Mouse (Mus musculus): Measurements from ENCODE around the gene Slc6a9. TPM values are rescaled to one million over a fixed set of nuclear protein-coding genes. Genes with fewer than 3 reads are reported as not detected.

Gene Slc6a9
- polyA plus RNA-seq, 1 experiment from 2014 or later, result 5.9 TPM

DNA sequence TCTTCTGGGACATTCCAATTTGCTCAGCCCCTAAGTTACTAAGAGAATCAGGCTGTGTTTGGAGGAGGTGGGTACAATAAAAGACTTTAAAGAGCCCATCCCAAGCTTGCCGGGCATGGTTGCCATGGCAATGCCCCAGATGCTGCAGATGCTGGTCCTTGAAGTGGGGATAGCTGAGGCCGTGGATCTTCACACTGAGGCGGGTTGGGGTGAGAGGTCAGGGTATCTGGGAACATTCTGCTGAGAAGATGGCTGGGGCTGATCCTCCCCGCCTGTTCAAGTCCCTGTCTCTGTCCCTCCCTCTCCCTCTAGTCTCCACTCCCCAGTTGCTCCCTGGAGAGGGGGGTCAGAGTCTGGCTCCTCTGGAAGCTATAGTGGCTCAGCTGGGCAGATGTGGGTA, 20.0 kb upstream of the Slc6a9 start:
- Histone ChIP-seq H3K27ac (replicated peaks in 1 of 2; ENCODE audit: control insufficient read depth in 1 of 2, insufficient read depth in 1 of 2, low read depth in 2 of 2, low read length in 2 of 2) (no peak overlapping the region), H3K9ac (ENCODE audit: low read length) (no peak overlapping the region), H3K27me3 (ENCODE audit: control insufficient read depth, insufficient read depth, low read length) (no peaks in the 10 kb centered on the region), H3K36me3 (ENCODE audit: control insufficient read depth, insufficient read depth, low read length) (no peaks in the 10 kb centered on the region), H3K4me2 (ENCODE audit: low read length) (no peak overlapping the region), H3K4me1 (ENCODE audit: control insufficient read depth in 2 of 2, insufficient read depth in 2 of 2, low read length in 2 of 2) (peaks cover 5% of the 10 kb centered on the region in 2 experiments; a peak in 3 of 4 replicates), H3K4me3 (ENCODE audit: control insufficient read depth in 1 of 2, insufficient read depth in 1 of 2, low read depth in 1 of 2, low read length in 2 of 2) (no peak overlapping the region), H3K9me3 (ENCODE audit: control insufficient read depth, low read length) (peaks cover 8% of the 10 kb centered on the region; the same call in 1 of the 2 replicates)
- WGBS, result 63% methylated on average over 4 of the region's 4 CpGs
- no peak for ATAC-seq (ENCODE audit: insufficient number of reproducible peaks, insufficient read depth, low FRiP score, low read depth)

DNA sequence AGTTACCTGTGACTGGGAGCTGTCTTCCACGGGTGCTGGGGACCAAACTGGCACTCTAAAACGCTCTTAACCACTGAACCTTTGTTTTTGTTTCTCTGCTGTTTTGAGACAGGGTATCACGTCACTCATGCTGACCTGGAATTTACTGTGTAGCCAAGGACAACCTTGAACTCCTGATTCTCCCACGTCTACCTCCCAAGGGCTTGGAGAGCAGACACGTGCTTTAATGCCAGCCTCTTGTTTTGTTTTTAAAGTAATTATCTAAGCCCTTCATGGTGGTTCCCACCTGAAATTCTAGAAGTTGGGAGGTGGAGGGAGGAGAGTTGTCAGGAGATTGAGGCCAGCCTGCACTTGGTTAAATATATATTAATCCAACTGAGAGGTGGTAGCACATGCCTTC, 17.5 kb upstream of the Slc6a9 start:
- Histone ChIP-seq H3K36me3 (ENCODE audit: control insufficient read depth, insufficient read depth, low read length) (no peaks in the 10 kb centered on the region), H3K27ac (replicated peaks in 1 of 2; ENCODE audit: control insufficient read depth in 1 of 2, insufficient read depth in 1 of 2, low read depth in 2 of 2, low read length in 2 of 2) (no peak overlapping the region), H3K4me1 (ENCODE audit: control insufficient read depth in 2 of 2, insufficient read depth in 2 of 2, low read length in 2 of 2) (peaks cover 5% of the 10 kb centered on the region in 2 experiments; a peak in 3 of 4 replicates), H3K4me2 (ENCODE audit: low read length) (no peak overlapping the region), H3K9me3 (ENCODE audit: control insufficient read depth, low read length) (peaks cover 8% of the 10 kb centered on the region; the same call in 1 of the 2 replicates), H3K4me3 (ENCODE audit: control insufficient read depth in 1 of 2, insufficient read depth in 1 of 2, low read depth in 1 of 2, low read length in 2 of 2) (no peak overlapping the region), H3K27me3 (ENCODE audit: control insufficient read depth, insufficient read depth, low read length) (no peaks in the 10 kb centered on the region), H3K9ac (ENCODE audit: low read length) (no peak overlapping the region)
- 63% methylated on average over 5 of the region's 5 CpGs for WGBS
- no peak for ATAC-seq (ENCODE audit: insufficient number of reproducible peaks, insufficient read depth, low FRiP score, low read depth)

DNA sequence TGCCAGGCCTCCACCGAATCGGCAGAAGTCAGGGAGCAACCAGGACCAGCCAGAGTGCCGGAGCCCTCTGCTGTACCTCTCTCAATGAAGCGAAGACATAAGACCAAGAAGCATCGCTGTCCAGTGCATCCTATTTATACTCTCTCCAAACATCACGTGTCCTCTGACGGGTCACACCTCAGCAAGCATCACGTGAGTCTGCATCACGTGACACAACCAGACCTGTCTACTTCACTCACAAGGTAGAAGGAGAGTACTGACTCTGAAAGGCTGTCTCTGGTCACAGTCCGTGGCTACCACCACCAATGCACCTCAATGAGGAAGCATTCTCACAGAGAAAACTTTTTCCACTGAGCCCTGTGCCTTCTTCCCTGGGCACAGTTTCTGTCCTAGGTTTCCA, 16.3 kb upstream of the Slc6a9 start:
- H3K4me3 ChIP-seq (ENCODE audit: control insufficient read depth in 1 of 2, insufficient read depth in 1 of 2, low read depth in 1 of 2, low read length in 2 of 2), result no peak overlapping the region
- no peak overlapping the region for H3K27ac ChIP-seq (replicated peaks in 1 of 2; ENCODE audit: control insufficient read depth in 1 of 2, insufficient read depth in 1 of 2, low read depth in 2 of 2, low read length in 2 of 2)
- WGBS, result 81% methylated on average over 10 of the region's 10 CpGs

DNA sequence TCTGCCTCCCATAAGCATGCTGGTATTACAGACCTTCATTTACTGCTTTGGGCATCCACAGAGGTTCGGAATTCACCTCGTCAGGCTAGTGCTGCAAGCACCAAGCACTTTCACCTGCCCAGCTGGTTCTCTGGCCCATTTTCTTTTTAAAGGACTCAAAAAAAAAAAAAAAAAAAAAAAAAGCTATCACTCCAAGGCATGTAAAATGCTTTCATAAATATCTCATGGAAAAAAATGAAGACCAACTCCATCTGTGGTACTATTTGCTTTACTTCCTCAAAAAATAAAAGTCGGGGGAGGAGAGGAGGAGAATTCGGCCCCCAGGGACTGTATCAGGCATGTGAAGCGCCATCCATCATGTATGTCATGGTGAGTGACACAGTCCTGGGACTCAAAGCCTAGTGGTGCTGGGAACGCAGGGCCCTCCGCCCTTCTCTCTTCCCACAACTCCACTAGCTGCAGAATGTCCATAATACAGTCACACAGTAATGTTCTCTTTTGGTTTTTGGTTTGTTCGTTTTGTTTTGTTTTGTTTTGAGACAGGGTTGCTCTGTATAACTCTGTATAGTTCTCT, 5.6 kb upstream of the Slc6a9 start:
- H3K27ac ChIP-seq (replicated peaks in 1 of 2; ENCODE audit: control insufficient read depth in 1 of 2, insufficient read depth in 1 of 2, low read depth in 2 of 2, low read length in 2 of 2), result no peak overlapping the region
- no peak overlapping the region for H3K4me2 ChIP-seq (ENCODE audit: low read length)
- peaks cover 3% of the 10 kb centered on the region; the same call in 1 of the 2 replicates for H3K27me3 ChIP-seq (ENCODE audit: control insufficient read depth, insufficient read depth, low read length)
- no peaks in the 10 kb centered on the region for H3K36me3 ChIP-seq (ENCODE audit: control insufficient read depth, insufficient read depth, low read length)
- H3K4me3 ChIP-seq (ENCODE audit: control insufficient read depth in 1 of 2, insufficient read depth in 1 of 2, low read depth in 1 of 2, low read length in 2 of 2), result no peak overlapping the region
- H3K9ac ChIP-seq (ENCODE audit: low read length), result no peak overlapping the region
- H3K4me1 ChIP-seq (ENCODE audit: control insufficient read depth in 2 of 2, insufficient read depth in 2 of 2, low read length in 2 of 2), result peaks cover 11 to 24% of the 10 kb centered on the region in 2 experiments
- 64% methylated on average over 8 of the region's 8 CpGs for WGBS
- no peak for ATAC-seq (ENCODE audit: insufficient number of reproducible peaks, insufficient read depth, low FRiP score, low read depth)
- H3K9me3 ChIP-seq (ENCODE audit: control insufficient read depth, low read length), result no peaks in the 10 kb centered on the region

More for the DNA sequence above, 16.3 kb upstream of the Slc6a9 start:
- H3K27me3 ChIP-seq (ENCODE audit: control insufficient read depth, insufficient read depth, low read length), result no peaks in the 10 kb centered on the region
- no peaks in the 10 kb centered on the region for H3K36me3 ChIP-seq (ENCODE audit: control insufficient read depth, insufficient read depth, low read length)
- H3K4me2 ChIP-seq (ENCODE audit: low read length), result no peak overlapping the region
- no peak overlapping the region for H3K9ac ChIP-seq (ENCODE audit: low read length)
- ATAC-seq (ENCODE audit: insufficient number of reproducible peaks, insufficient read depth, low FRiP score, low read depth), result no peak
- peaks cover 8% of the 10 kb centered on the region; the same call in 1 of the 2 replicates for H3K9me3 ChIP-seq (ENCODE audit: control insufficient read depth, low read length)
- H3K4me1 ChIP-seq (ENCODE audit: control insufficient read depth in 2 of 2, insufficient read depth in 2 of 2, low read length in 2 of 2), result peaks cover 5% of the 10 kb centered on the region in 2 experiments; a peak in 3 of 4 replicates

DNA sequence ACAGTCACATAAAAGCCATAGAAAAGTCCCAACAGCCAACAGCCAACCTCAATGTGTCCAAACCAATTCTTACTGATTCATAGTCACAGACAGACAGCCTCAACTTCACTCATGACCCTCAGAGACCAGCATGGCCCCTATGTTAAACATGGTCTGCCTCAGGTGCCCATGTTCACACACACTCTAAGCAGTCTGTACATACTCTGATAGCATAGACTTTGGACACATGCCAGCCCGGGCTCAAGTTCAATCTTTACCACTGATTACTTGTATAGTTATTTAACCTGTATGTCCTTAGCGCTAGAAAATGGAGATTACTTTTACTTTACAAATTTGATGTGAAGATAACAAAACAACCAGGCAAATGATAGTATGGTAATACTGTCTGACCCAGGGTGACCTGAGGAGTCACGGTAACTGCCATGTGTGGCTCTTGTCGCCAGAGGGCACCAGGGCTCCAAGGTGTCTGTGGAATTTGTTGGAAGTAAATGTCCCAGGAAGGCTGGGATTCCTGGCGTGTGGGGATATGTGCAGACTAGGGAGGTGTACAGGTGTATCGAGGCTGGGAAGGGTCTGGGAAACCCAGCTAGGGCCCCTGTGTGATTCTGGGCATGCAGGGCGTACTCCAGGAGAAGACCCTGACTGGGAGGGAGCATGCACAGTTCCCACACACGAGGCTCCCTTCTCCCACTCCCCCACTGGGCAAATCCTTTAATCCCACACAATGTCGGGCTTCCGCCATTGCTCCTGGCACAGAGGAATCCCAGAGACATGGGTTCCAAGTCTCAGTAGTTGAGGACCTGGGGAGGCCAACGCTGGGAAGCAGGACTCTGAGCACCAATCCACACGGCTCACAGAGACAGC, 4.8 kb upstream of the Slc6a9 start:
- peak overlapping the region; percentile 46 for H3K4me2 ChIP-seq (ENCODE audit: low read length)
- peaks cover 3% of the 10 kb centered on the region; the same call in 1 of the 2 replicates for H3K27me3 ChIP-seq (ENCODE audit: control insufficient read depth, insufficient read depth, low read length)
- peak overlapping the region; percentile 1; the same call in 1 of the 2 replicates for H3K9ac ChIP-seq (ENCODE audit: low read length)
- peaks cover 13 to 26% of the 10 kb centered on the region in 2 experiments for H3K4me1 ChIP-seq (ENCODE audit: control insufficient read depth in 2 of 2, insufficient read depth in 2 of 2, low read length in 2 of 2)
- no peaks in the 10 kb centered on the region for H3K36me3 ChIP-seq (ENCODE audit: control insufficient read depth, insufficient read depth, low read length)
- ATAC-seq (ENCODE audit: insufficient number of reproducible peaks, insufficient read depth, low FRiP score, low read depth), result peak; percentile 24; the same call in 1 of the 2 replicates
- 9% methylated on average over 12 of the region's 12 CpGs for WGBS
- H3K4me3 ChIP-seq (ENCODE audit: control insufficient read depth in 1 of 2, insufficient read depth in 1 of 2, low read depth in 1 of 2, low read length in 2 of 2), result no peak overlapping the region
- no peak overlapping the region; a peak in 1 of 4 replicates for H3K27ac ChIP-seq (replicated peaks in 1 of 2; ENCODE audit: control insufficient read depth in 1 of 2, insufficient read depth in 1 of 2, low read depth in 2 of 2, low read length in 2 of 2)
- no peaks in the 10 kb centered on the region for H3K9me3 ChIP-seq (ENCODE audit: control insufficient read depth, low read length)

DNA sequence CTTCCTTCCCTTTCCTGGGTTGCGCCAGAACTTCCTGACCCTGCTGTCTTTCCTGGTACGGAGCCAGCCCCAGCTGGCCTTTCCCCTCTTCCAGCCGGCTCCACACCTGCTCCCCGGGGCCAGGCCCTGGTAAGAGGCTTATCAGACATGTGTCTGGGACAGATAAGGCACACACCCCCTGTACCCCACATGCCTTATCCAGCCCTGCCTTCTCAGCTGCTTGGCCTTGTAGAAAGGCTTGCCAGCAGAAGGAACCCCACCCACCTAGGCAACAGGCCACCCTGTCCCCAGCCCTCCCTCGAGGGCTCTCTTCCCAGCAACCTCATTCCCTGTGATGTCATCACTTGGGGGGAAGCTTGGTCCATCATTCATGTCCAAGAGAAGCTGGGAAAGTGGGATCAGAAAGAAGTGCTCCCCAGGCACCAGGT, 4.2 kb upstream of the Slc6a9 start:
- Histone ChIP-seq H3K27me3 (ENCODE audit: control insufficient read depth, insufficient read depth, low read length) (peaks cover 3% of the 10 kb centered on the region; the same call in 1 of the 2 replicates), H3K36me3 (ENCODE audit: control insufficient read depth, insufficient read depth, low read length) (no peaks in the 10 kb centered on the region), H3K9ac (ENCODE audit: low read length) (peak overlapping the region; percentile 1; the same call in 1 of the 2 replicates), H3K4me1 (ENCODE audit: control insufficient read depth in 2 of 2, insufficient read depth in 2 of 2, low read length in 2 of 2) (peaks cover 15 to 33% of the 10 kb centered on the region in 2 experiments), H3K4me2 (ENCODE audit: low read length) (peak overlapping the region; percentile 46), H3K4me3 (ENCODE audit: control insufficient read depth in 1 of 2, insufficient read depth in 1 of 2, low read depth in 1 of 2, low read length in 2 of 2) (no peak overlapping the region), H3K9me3 (ENCODE audit: control insufficient read depth, low read length) (no peaks in the 10 kb centered on the region), H3K27ac (replicated peaks in 1 of 2; ENCODE audit: control insufficient read depth in 1 of 2, insufficient read depth in 1 of 2, low read depth in 2 of 2, low read length in 2 of 2) (no peak overlapping the region; a peak in 1 of 4 replicates)
- peak; percentile 42 for ATAC-seq (ENCODE audit: insufficient number of reproducible peaks, insufficient read depth, low FRiP score, low read depth)
- WGBS, result 5% methylated on average over 5 of the region's 5 CpGs

DNA sequence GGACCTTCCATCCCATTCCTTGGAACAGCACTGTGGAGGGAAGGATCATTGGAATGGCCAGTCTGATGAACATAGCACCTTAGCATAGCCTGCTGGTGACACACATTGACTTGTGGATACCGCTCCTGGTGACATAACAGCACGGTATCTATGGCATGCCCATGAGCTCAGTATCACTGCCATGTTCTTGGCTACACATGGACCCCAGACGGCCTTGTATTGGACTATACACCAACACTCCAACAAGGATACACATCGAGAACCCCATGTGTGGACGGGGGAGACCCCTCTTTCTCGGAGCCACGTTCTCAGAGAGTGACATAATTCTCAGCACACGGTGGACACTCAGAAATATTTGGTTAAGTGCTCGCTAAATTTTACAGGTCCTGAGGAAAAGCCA, 3.5 kb upstream of the Slc6a9 start:
- 93% methylated on average over 9 of the region's 9 CpGs for WGBS
- Histone ChIP-seq H3K27ac (replicated peaks in 1 of 2; ENCODE audit: control insufficient read depth in 1 of 2, insufficient read depth in 1 of 2, low read depth in 2 of 2, low read length in 2 of 2) (no peak overlapping the region), H3K27me3 (ENCODE audit: control insufficient read depth, insufficient read depth, low read length) (0 out of 2 replicates have a peak, but pooled peaks cover 3% of the 10 kb centered on the region), H3K36me3 (ENCODE audit: control insufficient read depth, insufficient read depth, low read length) (no peaks in the 10 kb centered on the region), H3K9ac (ENCODE audit: low read length) (no peak overlapping the region), H3K4me3 (ENCODE audit: control insufficient read depth in 1 of 2, insufficient read depth in 1 of 2, low read depth in 1 of 2, low read length in 2 of 2) (no peak overlapping the region), H3K4me1 (ENCODE audit: control insufficient read depth in 2 of 2, insufficient read depth in 2 of 2, low read length in 2 of 2) (peaks cover 15 to 33% of the 10 kb centered on the region in 2 experiments), H3K4me2 (ENCODE audit: low read length) (0 out of 2 replicates have a peak overlapping the region, but pooled peaks have one; percentile 46), H3K9me3 (ENCODE audit: control insufficient read depth, low read length) (no peaks in the 10 kb centered on the region)
- ATAC-seq (ENCODE audit: insufficient number of reproducible peaks, insufficient read depth, low FRiP score, low read depth), result no peak

Measured in heart, embryonic 14.5 days (tissue).